Mouse (Mus musculus) heart, embryonic 15.5 days (tissue): ENCODE results near the gene Krt19. TPM values are rescaled to one million over a fixed set of nuclear protein-coding genes. Genes with fewer than 3 reads are reported as not detected.

Experiments used
- ATAC-seq: fragments of 200-750 bp; cut with Nextera tagmentation; replicated peaks from 2 replicates; pipeline ENCODE4 v1.8.0; 2017; ENCODE audit warnings: low read depth, moderate TSS enrichment; ENCODE audit not compliant: insufficient number of reproducible peaks, insufficient read depth, low FRiP score
- H3K27ac ChIP-seq: fragments of 300-500 bp; sonication (generic); 2 replicates; pipeline ENCODE4 v1.5.1; 2015; ENCODE audit warnings: mild to moderate bottlenecking, inconsistent platforms
- H3K27me3 ChIP-seq: fragments of 300-500 bp; sonication (generic); 2 replicates; pipeline ENCODE4 v1.6.1; 2015; ENCODE audit warnings: inconsistent platforms
- H3K36me3 ChIP-seq: fragments of 300-500 bp; sonication (generic); 2 replicates; pipeline ENCODE4 v1.6.1; 2015; ENCODE audit warnings: mild to moderate bottlenecking, inconsistent platforms
- H3K4me1 ChIP-seq: fragments of 300-500 bp; sonication (generic); replicated peaks from 2 replicates; pipeline ENCODE4 v1.6.1; 2015; ENCODE audit warnings: inconsistent platforms
- H3K4me2 ChIP-seq: fragments of 300-500 bp; sonication (generic); 2 replicates; pipeline ENCODE4 v1.6.1; 2015; ENCODE audit warnings: inconsistent platforms, mild to moderate bottlenecking, moderate library complexity
- H3K4me3 ChIP-seq: fragments of 300-500 bp; sonication (generic); 2 replicates; pipeline ENCODE4 v1.5.1; 2015; ENCODE audit warnings: mild to moderate bottlenecking, inconsistent platforms
- H3K9ac ChIP-seq: fragments of 300-500 bp; sonication (generic); 2 replicates; pipeline ENCODE4 v1.6.1; 2015; ENCODE audit warnings: mild to moderate bottlenecking, inconsistent platforms
- H3K9me3 ChIP-seq: fragments of 300-500 bp; sonication (generic); replicated peaks from 2 replicates; pipeline ENCODE4 v1.6.1; 2016; ENCODE audit warnings: inconsistent platforms
- WGBS: fragments of 180-500 bp; shearing (Covaris S2); methylation state at CpG from one replicate; pipeline ENCODE4 v1.1.7; 2015; ENCODE audit warnings: mixed read lengths; 5-methylcytosine and 5-hydroxymethylcytosine counted together
- polyA plus RNA-seq: library from polyadenylated mRNA; unstranded; fragments of >200 nt; fragmentation: Nextera tagmentation; extraction: Ambion mirVana; gene quantifications from 2 replicates; pipeline ENCODE4 v1.2.1, GENCODE M21; 2015

Krt19 gene
- 42.6 and 82.2 TPM in 2 replicates for polyA plus RNA-seq

DNA sequence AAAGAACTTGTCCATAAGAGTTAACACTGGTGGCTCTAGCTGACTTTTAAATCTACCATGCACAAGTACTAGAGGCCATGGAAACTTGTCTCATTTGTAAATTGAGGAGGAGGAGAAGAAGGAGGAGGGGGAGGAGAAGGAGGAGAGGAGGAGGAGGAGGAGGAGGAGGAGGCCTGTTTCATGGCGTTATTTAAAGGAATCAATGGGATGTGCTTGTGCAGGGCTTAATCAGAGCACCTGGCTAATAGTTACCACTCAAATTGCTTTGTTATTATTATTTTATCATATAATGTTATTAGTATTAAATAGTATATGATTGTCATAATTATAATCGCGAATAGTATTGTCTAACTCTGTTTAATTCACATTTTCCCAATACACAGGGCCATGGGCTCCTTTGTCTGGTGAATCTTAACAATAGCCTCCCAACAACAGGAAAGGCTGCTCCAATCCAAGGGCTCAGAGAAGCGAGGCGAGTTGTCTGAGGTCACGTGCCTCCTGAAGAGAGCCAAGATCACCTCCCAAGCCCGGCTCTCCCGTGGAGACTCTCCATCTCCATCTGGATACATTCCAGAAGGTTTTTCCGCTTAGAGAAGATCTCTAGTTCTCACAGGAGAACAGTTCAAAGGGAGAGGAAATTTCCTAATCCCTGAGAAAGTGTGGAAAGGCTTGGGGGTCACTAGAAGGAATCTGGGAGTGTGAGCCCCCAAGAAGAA is at the start of gene Krt19:
TSS of gene Krt19 (minus strand) at position 51 of the 716 bp plus-strand sequence.
- H3K4me2 ChIP-seq = no peak within 1 kb of the TSS
- H3K4me3 ChIP-seq = no peak within 1 kb of the TSS
- ATAC-seq = no peak
- H3K36me3 ChIP-seq = no peaks in the 10 kb centered on the region
- 37% methylated on average over 9 of the region's 9 CpGs for WGBS
- H3K9me3 ChIP-seq = no peaks in the 10 kb centered on the region
- no peak within 1 kb of the TSS for H3K9ac ChIP-seq
- H3K27me3 ChIP-seq = peaks cover 21% of the 10 kb centered on the region
- no peak within 1 kb of the TSS for H3K27ac ChIP-seq
- peaks cover 27% of the 10 kb centered on the region for H3K4me1 ChIP-seq

GRCm38 (mm10) chr11:100192992-100193391 is 44.5 kb upstream of the Krt19 start, which contains the start of gene Krt9:
Gene Krt9, minus strand, starts transcription at chr11:100193246.
- no peak within 1 kb of the TSS for H3K27ac ChIP-seq
- 34% methylated on average over 9 of the region's 9 CpGs for WGBS
- peaks cover 6% of the 10 kb centered on the region for H3K27me3 ChIP-seq
- no peaks in the 10 kb centered on the region for H3K9me3 ChIP-seq
- H3K4me2 ChIP-seq = no peak within 1 kb of the TSS
- H3K4me3 ChIP-seq = no peak within 1 kb of the TSS
- no peak for ATAC-seq
- no peaks in the 10 kb centered on the region for H3K4me1 ChIP-seq
- H3K36me3 ChIP-seq = no peaks in the 10 kb centered on the region
- H3K9ac ChIP-seq = no peak within 1 kb of the TSS

- ATAC-seq = no peak
- 86% methylated on average over 3 of the region's 3 CpGs for WGBS
- no peaks in the 10 kb centered on the region for H3K4me1 ChIP-seq
- no peaks in the 10 kb centered on the region for H3K36me3 ChIP-seq
- peaks cover 6% of the 10 kb centered on the region for H3K27me3 ChIP-seq
- H3K9ac ChIP-seq = no peak overlapping the region
- H3K4me2 ChIP-seq = no peak overlapping the region
- no peak overlapping the region for H3K4me3 ChIP-seq
- H3K9me3 ChIP-seq = no peaks in the 10 kb centered on the region
- no peak overlapping the region for H3K27ac ChIP-seq
These were observed 43.4 kb upstream of the Krt19 start for GRCm38 (mm10) chr11:100191820-100192219.

DNA sequence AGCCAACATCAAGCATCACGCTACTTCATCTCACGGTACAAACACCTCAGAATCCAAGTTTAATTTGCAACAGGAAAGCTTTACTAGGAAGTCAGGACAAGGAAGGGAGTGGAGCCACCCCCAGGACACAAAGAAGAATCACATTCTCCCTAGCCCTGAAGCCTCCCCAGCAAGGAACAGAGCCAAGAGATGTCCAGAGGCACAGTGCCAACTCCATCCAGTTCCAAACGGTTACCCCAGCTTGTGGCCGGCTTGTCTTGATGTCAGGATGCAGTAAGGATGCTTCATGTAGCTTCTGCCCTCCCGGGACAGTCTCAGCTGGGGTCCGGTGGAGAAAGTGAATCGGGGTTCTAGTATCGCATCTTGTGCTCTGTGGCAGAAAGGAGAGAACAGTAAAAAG is 38.3 kb upstream of the Krt19 start:
- Histone ChIP-seq H3K27ac (no peak overlapping the region), H3K4me2 (no peak overlapping the region), H3K9ac (no peak overlapping the region), H3K9me3 (0 out of 2 replicates have a peak, but pooled peaks cover 2% of the 10 kb centered on the region), H3K36me3 (no peaks in the 10 kb centered on the region), H3K4me1 (no peaks in the 10 kb centered on the region), H3K27me3 (no peaks in the 10 kb centered on the region), H3K4me3 (no peak overlapping the region)
- WGBS = 73% methylated on average over 8 of the region's 8 CpGs
- no peak for ATAC-seq

- 57% methylated on average over 7 of the region's 7 CpGs for WGBS
These were observed 33.3 kb upstream of the Krt19 start for GRCm38 (mm10) chr11:100181725-100182124.

DNA sequence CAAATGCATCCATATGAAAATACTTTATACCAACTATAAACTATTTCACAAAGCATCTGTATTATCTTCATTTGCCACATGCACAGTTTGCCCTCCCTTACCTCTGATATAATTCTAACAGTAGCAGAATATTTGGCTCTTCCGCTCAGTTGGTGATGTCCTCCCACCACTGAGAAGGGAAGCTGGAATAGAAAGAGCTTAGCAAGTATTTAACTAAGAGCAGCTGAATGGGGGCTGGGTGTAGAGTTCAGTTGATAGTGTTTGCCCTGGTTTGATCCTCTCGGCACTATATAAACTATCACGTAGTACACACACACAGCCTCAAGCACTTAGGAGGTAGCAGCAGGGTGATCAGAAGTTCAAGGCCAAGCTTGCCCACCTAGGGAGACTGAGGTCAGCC is 30.8 kb upstream of the Krt19 start:
- 59% methylated on average over 3 of the region's 3 CpGs for WGBS
- no peak overlapping the region for H3K4me2 ChIP-seq
- no peak overlapping the region for H3K4me3 ChIP-seq
- no peaks in the 10 kb centered on the region for H3K27me3 ChIP-seq
- no peaks in the 10 kb centered on the region for H3K4me1 ChIP-seq
- 0 out of 2 replicates have a peak, but pooled peaks cover 2% of the 10 kb centered on the region for H3K9me3 ChIP-seq
- no peak overlapping the region for H3K9ac ChIP-seq
- ATAC-seq = no peak
- H3K36me3 ChIP-seq = no peaks in the 10 kb centered on the region
- no peak overlapping the region for H3K27ac ChIP-seq

More at GRCm38 (mm10) chr11:100181725-100182124, 33.3 kb upstream of the Krt19 start:
- H3K4me2 ChIP-seq = no peak overlapping the region
- H3K4me1 ChIP-seq = no peaks in the 10 kb centered on the region
- no peaks in the 10 kb centered on the region for H3K27me3 ChIP-seq
- H3K9ac ChIP-seq = no peak overlapping the region
- H3K27ac ChIP-seq = no peak overlapping the region
- no peak overlapping the region for H3K4me3 ChIP-seq
- 0 out of 2 replicates have a peak, but pooled peaks cover 2% of the 10 kb centered on the region for H3K9me3 ChIP-seq
- H3K36me3 ChIP-seq = no peaks in the 10 kb centered on the region
- no peak for ATAC-seq

GRCm38 (mm10) chr11:100178307-100178706 is 29.8 kb upstream of the Krt19 start:
- no peaks in the 10 kb centered on the region for H3K4me1 ChIP-seq
- 66% methylated on average over 5 of the region's 5 CpGs for WGBS
- H3K9ac ChIP-seq = no peak overlapping the region
- H3K27me3 ChIP-seq = no peaks in the 10 kb centered on the region
- no peak overlapping the region for H3K4me2 ChIP-seq
- H3K9me3 ChIP-seq = 0 out of 2 replicates have a peak, but pooled peaks cover 2% of the 10 kb centered on the region
- no peaks in the 10 kb centered on the region for H3K36me3 ChIP-seq
- H3K4me3 ChIP-seq = no peak overlapping the region
- ATAC-seq = no peak
- H3K27ac ChIP-seq = no peak overlapping the region

GRCm38 (mm10) chr11:100176791-100177190 is 28.3 kb upstream of the Krt19 start:
- Histone ChIP-seq H3K27ac (no peak overlapping the region), H3K9me3 (0 out of 2 replicates have a peak, but pooled peaks cover under 1% of the 10 kb centered on the region), H3K4me2 (no peak overlapping the region), H3K4me1 (no peaks in the 10 kb centered on the region), H3K9ac (no peak overlapping the region), H3K36me3 (no peaks in the 10 kb centered on the region), H3K4me3 (no peak overlapping the region), H3K27me3 (no peaks in the 10 kb centered on the region)
- ATAC-seq = no peak
- WGBS = 68% methylated on average over 9 of the region's 9 CpGs

- Histone ChIP-seq H3K27ac (peak overlapping the region; percentile 34; the same call in 1 of the 2 replicates), H3K4me3 (no peak overlapping the region), H3K36me3 (no peaks in the 10 kb centered on the region), H3K27me3 (no peaks in the 10 kb centered on the region), H3K4me1 (peaks cover 17% of the 10 kb centered on the region), H3K9ac (no peak overlapping the region), H3K9me3 (no peaks in the 10 kb centered on the region), H3K4me2 (peak overlapping the region; percentile 30; the same call in 1 of the 2 replicates)
- no peak for ATAC-seq
- WGBS = 25% methylated on average over 14 of the region's 14 CpGs
These were observed 20.6 kb upstream of the Krt19 start for GRCm38 (mm10) chr11:100168765-100169762.

- Histone ChIP-seq H3K9me3 (no peaks in the 10 kb centered on the region), H3K4me1 (peaks cover 17% of the 10 kb centered on the region), H3K4me2 (no peak overlapping the region), H3K9ac (no peak overlapping the region), H3K4me3 (no peak overlapping the region), H3K36me3 (no peaks in the 10 kb centered on the region), H3K27me3 (no peaks in the 10 kb centered on the region), H3K27ac (0 out of 2 replicates have a peak overlapping the region, but pooled peaks have one; percentile 16)
- 47% methylated on average over 8 of the region's 8 CpGs for WGBS
- peak; percentile 36; the same call in 1 of the 2 replicates for ATAC-seq
These were observed 19.6 kb upstream of the Krt19 start for GRCm38 (mm10) chr11:100168071-100168470.

- Histone ChIP-seq H3K4me3 (no peak overlapping the region), H3K36me3 (no peaks in the 10 kb centered on the region), H3K27ac (no peak overlapping the region), H3K9ac (no peak overlapping the region), H3K27me3 (no peaks in the 10 kb centered on the region), H3K4me2 (no peak overlapping the region), H3K4me1 (peaks cover 16% of the 10 kb centered on the region), H3K9me3 (no peaks in the 10 kb centered on the region)
- WGBS = 56% methylated on average over 7 of the region's 7 CpGs
- ATAC-seq = no peak
These were observed 15.9 kb upstream of the Krt19 start for GRCm38 (mm10) chr11:100164392-100164791.
